Mouse (Mus musculus): ENCODE results near the gene Selenoi. TPM values are rescaled to one million over a fixed set of nuclear protein-coding genes. Genes with fewer than 3 reads are reported as not detected.

The Selenoi gene
- 19.1 and 19.6 TPM in 2 replicates for polyA plus RNA-seq (2016; fragmentation: Nextera tagmentation; extraction: Ambion mirVana)

- Histone ChIP-seq H3K4me1 (peaks cover 14% of the 10 kb centered on the region), H3K9ac (peak within 1 kb of the TSS; percentile 71), H3K27ac (peak within 1 kb of the TSS; percentile 88), H3K9me3 (no peaks in the 10 kb centered on the region), H3K4me3 (peak within 1 kb of the TSS; percentile 67), H3K36me3 (0 out of 2 replicates have a peak, but pooled peaks cover 2% of the 10 kb centered on the region), H3K4me2 (replicated peaks) (peak within 1 kb of the TSS; percentile 74), H3K27me3 (no peaks in the 10 kb centered on the region)
- peak; percentile 99 for ATAC-seq (ENCODE audit: insufficient number of reproducible peaks, insufficient read depth, low FRiP score, low TSS enrichment)
- 4% methylated on average over 64 of the region's 71 CpGs for WGBS
Measured at GRCm38 (mm10) chr5:30232271-30232971, at the start of gene Selenoi. TSS of gene Selenoi (plus strand) at chr5:30232581.

- H3K4me1 ChIP-seq, result no peaks in the 10 kb centered on the region
- H3K27ac ChIP-seq, result no peak overlapping the region
- 91% methylated on average over 12 of the region's 12 CpGs for WGBS
- no peak overlapping the region for H3K9ac ChIP-seq
- H3K4me3 ChIP-seq, result no peak overlapping the region
- H3K27me3 ChIP-seq, result no peaks in the 10 kb centered on the region
- peaks cover 25% of the 10 kb centered on the region for H3K36me3 ChIP-seq
- no peak overlapping the region for H3K4me2 ChIP-seq (replicated peaks)
- no peaks in the 10 kb centered on the region for H3K9me3 ChIP-seq
- no peak for ATAC-seq (ENCODE audit: insufficient number of reproducible peaks, insufficient read depth, low FRiP score, low TSS enrichment)
Measured at GRCm38 (mm10) chr5:30187687-30188485, 44.5 kb upstream of the Selenoi start.

- Histone ChIP-seq H3K4me1 (no peaks in the 10 kb centered on the region), H3K9ac (no peak overlapping the region), H3K9me3 (no peaks in the 10 kb centered on the region), H3K36me3 (no peaks in the 10 kb centered on the region; the same call in 1 of the 2 replicates), H3K4me3 (no peak overlapping the region), H3K4me2 (replicated peaks) (no peak overlapping the region), H3K27ac (no peak overlapping the region), H3K27me3 (no peaks in the 10 kb centered on the region)
- no peak for ATAC-seq (ENCODE audit: insufficient number of reproducible peaks, insufficient read depth, low FRiP score, low TSS enrichment)
- WGBS, result 74% methylated on average over 1 of the region's 1 CpGs
Measured at GRCm38 (mm10) chr5:30192452-30192851, 39.9 kb upstream of the Selenoi start.

- Histone ChIP-seq H3K9me3 (no peaks in the 10 kb centered on the region), H3K4me1 (no peaks in the 10 kb centered on the region), H3K36me3 (no peaks in the 10 kb centered on the region), H3K9ac (no peak overlapping the region), H3K4me2 (replicated peaks) (no peak overlapping the region), H3K4me3 (no peak overlapping the region), H3K27ac (no peak overlapping the region), H3K27me3 (no peaks in the 10 kb centered on the region)
- ATAC-seq (ENCODE audit: insufficient number of reproducible peaks, insufficient read depth, low FRiP score, low TSS enrichment), result no peak
- 86% methylated on average over 5 of the region's 5 CpGs for WGBS
Measured at GRCm38 (mm10) chr5:30195340-30195739, 37.0 kb upstream of the Selenoi start.

- no peaks in the 10 kb centered on the region for H3K9me3 ChIP-seq
- no peak overlapping the region for H3K4me3 ChIP-seq
- WGBS, result 72% methylated on average over 7 of the region's 7 CpGs
- no peaks in the 10 kb centered on the region for H3K36me3 ChIP-seq
- H3K9ac ChIP-seq, result no peak overlapping the region
- H3K4me1 ChIP-seq, result no peaks in the 10 kb centered on the region
- no peak overlapping the region for H3K27ac ChIP-seq
- H3K27me3 ChIP-seq, result no peaks in the 10 kb centered on the region
- ATAC-seq (ENCODE audit: insufficient number of reproducible peaks, insufficient read depth, low FRiP score, low TSS enrichment), result no peak
- H3K4me2 ChIP-seq (replicated peaks), result no peak overlapping the region
Measured at GRCm38 (mm10) chr5:30198257-30198656, 34.1 kb upstream of the Selenoi start.

- no peak for ATAC-seq (ENCODE audit: insufficient number of reproducible peaks, insufficient read depth, low FRiP score, low TSS enrichment)
- no peaks in the 10 kb centered on the region for H3K4me1 ChIP-seq
- no peaks in the 10 kb centered on the region for H3K27me3 ChIP-seq
- no peak overlapping the region for H3K4me2 ChIP-seq (replicated peaks)
- no peaks in the 10 kb centered on the region for H3K9me3 ChIP-seq
- H3K4me3 ChIP-seq, result no peak overlapping the region
- no peaks in the 10 kb centered on the region for H3K36me3 ChIP-seq
- WGBS, result 56% methylated on average over 5 of the region's 5 CpGs
- no peak overlapping the region for H3K9ac ChIP-seq
- no peak overlapping the region for H3K27ac ChIP-seq
Measured at GRCm38 (mm10) chr5:30201521-30201920, 30.9 kb upstream of the Selenoi start.

GRCm38 (mm10) chr5:30202221-30202620 lies 30.2 kb upstream of the Selenoi start:
- Histone ChIP-seq H3K27me3 (no peaks in the 10 kb centered on the region), H3K9me3 (no peaks in the 10 kb centered on the region), H3K36me3 (no peaks in the 10 kb centered on the region), H3K4me2 (replicated peaks) (no peak overlapping the region), H3K9ac (no peak overlapping the region), H3K4me1 (no peaks in the 10 kb centered on the region), H3K4me3 (no peak overlapping the region), H3K27ac (no peak overlapping the region)
- ATAC-seq (ENCODE audit: insufficient number of reproducible peaks, insufficient read depth, low FRiP score, low TSS enrichment), result no peak
- 85% methylated on average over 7 of the region's 7 CpGs for WGBS

- H3K4me3 ChIP-seq, result no peak overlapping the region
- no peaks in the 10 kb centered on the region for H3K9me3 ChIP-seq
- H3K27ac ChIP-seq, result no peak overlapping the region
- ATAC-seq (ENCODE audit: insufficient number of reproducible peaks, insufficient read depth, low FRiP score, low TSS enrichment), result no peak
- H3K36me3 ChIP-seq, result no peaks in the 10 kb centered on the region
- H3K4me1 ChIP-seq, result no peaks in the 10 kb centered on the region
- no peak overlapping the region for H3K9ac ChIP-seq
- no peaks in the 10 kb centered on the region for H3K27me3 ChIP-seq
- H3K4me2 ChIP-seq (replicated peaks), result no peak overlapping the region
- 78% methylated on average over 10 of the region's 10 CpGs for WGBS
Measured at GRCm38 (mm10) chr5:30203216-30203885, 29.0 kb upstream of the Selenoi start.

- no peaks in the 10 kb centered on the region for H3K36me3 ChIP-seq
- H3K9ac ChIP-seq, result no peak overlapping the region
- H3K9me3 ChIP-seq, result no peaks in the 10 kb centered on the region
- H3K4me1 ChIP-seq, result no peaks in the 10 kb centered on the region
- no peaks in the 10 kb centered on the region for H3K27me3 ChIP-seq
- no peak overlapping the region for H3K4me2 ChIP-seq (replicated peaks)
- no peak for ATAC-seq (ENCODE audit: insufficient number of reproducible peaks, insufficient read depth, low FRiP score, low TSS enrichment)
- no peak overlapping the region for H3K27ac ChIP-seq
- H3K4me3 ChIP-seq, result no peak overlapping the region
- WGBS, result 68% methylated on average over 1 of the region's 1 CpGs
Measured at GRCm38 (mm10) chr5:30204441-30204840, 27.9 kb upstream of the Selenoi start.

- no peak overlapping the region for H3K4me2 ChIP-seq (replicated peaks)
- 65% methylated on average over 3 of the region's 3 CpGs for WGBS
- no peak for ATAC-seq (ENCODE audit: insufficient number of reproducible peaks, insufficient read depth, low FRiP score, low TSS enrichment)
Measured at GRCm38 (mm10) chr5:30205034-30205433, 27.3 kb upstream of the Selenoi start.

GRCm38 (mm10) chr5:30205493-30205892 lies 26.9 kb upstream of the Selenoi start, which contains the start of gene Adgrf3:
TSS of gene Adgrf3 (minus strand) at chr5:30205722.
- no peaks in the 10 kb centered on the region for H3K27me3 ChIP-seq
- no peak for ATAC-seq (ENCODE audit: insufficient number of reproducible peaks, insufficient read depth, low FRiP score, low TSS enrichment)
- no peak within 1 kb of the TSS for H3K4me2 ChIP-seq (replicated peaks)
- H3K9ac ChIP-seq, result no peak within 1 kb of the TSS
- H3K4me1 ChIP-seq, result no peaks in the 10 kb centered on the region
- no peak within 1 kb of the TSS for H3K27ac ChIP-seq
- no peaks in the 10 kb centered on the region for H3K36me3 ChIP-seq
- H3K9me3 ChIP-seq, result no peaks in the 10 kb centered on the region
- WGBS, result 41% methylated on average over 5 of the region's 5 CpGs
- H3K4me3 ChIP-seq, result no peak within 1 kb of the TSS

More at GRCm38 (mm10) chr5:30205034-30205433, 27.3 kb upstream of the Selenoi start:
- Histone ChIP-seq H3K9ac (no peak overlapping the region), H3K9me3 (no peaks in the 10 kb centered on the region), H3K4me3 (no peak overlapping the region), H3K36me3 (no peaks in the 10 kb centered on the region), H3K27ac (no peak overlapping the region), H3K4me1 (no peaks in the 10 kb centered on the region), H3K27me3 (no peaks in the 10 kb centered on the region)
